Mouse (Mus musculus) neural tube, embryonic 13.5 days (tissue): ENCODE results near the gene Zfp663. TPM values are rescaled to one million over a fixed set of nuclear protein-coding genes. Genes with fewer than 3 reads are reported as not detected.

Experiments
- ATAC-seq: fragments of 200-750 bp; cut with Nextera tagmentation; 2 replicates; pipeline ENCODE4 v1.8.0; 2017; ENCODE audit warnings: low read depth, mild to moderate bottlenecking, moderate TSS enrichment, moderate library complexity
- H3K27ac ChIP-seq: fragments of 300-500 bp; sonication (generic); replicated peaks from 2 replicates; pipeline ENCODE4 v1.5.1; 2015; ENCODE audit warnings: moderate library complexity, mild to moderate bottlenecking, inconsistent platforms
- H3K27me3 ChIP-seq: fragments of 300-500 bp; sonication (generic); 2 replicates; pipeline ENCODE4 v1.6.1; 2015; ENCODE audit warnings: mild to moderate bottlenecking, inconsistent platforms
- H3K36me3 ChIP-seq: fragments of 300-500 bp; sonication (generic); 2 replicates; pipeline ENCODE4 v1.6.1; 2015; ENCODE audit warnings: mild to moderate bottlenecking, inconsistent platforms
- H3K4me1 ChIP-seq: fragments of 300-500 bp; sonication (generic); replicated peaks from 2 replicates; pipeline ENCODE4 v1.6.1; 2015; ENCODE audit warnings: inconsistent platforms
- H3K4me2 ChIP-seq: fragments of 300-500 bp; sonication (generic); 2 replicates; pipeline ENCODE4 v1.6.1; 2015; ENCODE audit warnings: inconsistent platforms, mild to moderate bottlenecking, moderate library complexity
- H3K4me3 ChIP-seq: fragments of 300-500 bp; sonication (generic); 2 replicates; pipeline ENCODE4 v1.5.1; 2015; ENCODE audit warnings: mild to moderate bottlenecking, inconsistent platforms
- H3K9ac ChIP-seq: fragments of 300-500 bp; sonication (generic); 2 replicates; pipeline ENCODE4 v1.6.1; 2015; ENCODE audit warnings: moderate library complexity, mild to moderate bottlenecking, inconsistent platforms
- H3K9me3 ChIP-seq: fragments of 300-500 bp; sonication (generic); 2 replicates; pipeline ENCODE4 v1.6.1; 2016; ENCODE audit warnings: inconsistent platforms
- WGBS: fragments of 180-500 bp; shearing (Covaris S2); methylation state at CpG from one replicate; pipeline ENCODE4 v1.1.7; 2015; 5-methylcytosine and 5-hydroxymethylcytosine counted together
- polyA plus RNA-seq: library from polyadenylated mRNA; unstranded; fragments of >200 nt; fragmentation: Nextera tagmentation; extraction: Ambion mirVana; gene quantifications from 2 replicates; pipeline ENCODE4 v1.2.1, GENCODE M21; 2015

The Zfp663 gene
- polyA plus RNA-seq, 1 experiment from 2014 or later, result 6.9 TPM

- Histone ChIP-seq H3K4me1 (peaks cover 42% of the 10 kb centered on the region), H3K4me3 (peak overlapping the region; percentile 94), H3K4me2 (peak overlapping the region; percentile 98), H3K9me3 (no peaks in the 10 kb centered on the region), H3K36me3 (no peaks in the 10 kb centered on the region), H3K27me3 (peaks cover 18% of the 10 kb centered on the region), H3K9ac (peak overlapping the region; percentile 73), H3K27ac (peak overlapping the region; percentile 94)
- 13% methylated on average over 7 of the region's 7 CpGs for WGBS
- no peak for ATAC-seq
These were observed 41.1 kb downstream of the Zfp663 start for GRCm38 (mm10) chr2:165327386-165327785.

GRCm38 (mm10) chr2:165326304-165327190, 42.0 kb downstream of the Zfp663 start, which contains the start of gene Elmo2:
Elmo2 (minus strand) TSS chr2:165326479.
- H3K4me3 ChIP-seq, result peak within 1 kb of the TSS; percentile 94
- H3K27me3 ChIP-seq, result peaks cover 20% of the 10 kb centered on the region
- peak within 1 kb of the TSS; percentile 96 for H3K9ac ChIP-seq
- H3K4me2 ChIP-seq, result peak within 1 kb of the TSS; percentile 98
- H3K36me3 ChIP-seq, result no peaks in the 10 kb centered on the region
- peak; percentile 95 for ATAC-seq
- under 1% methylated on average over 55 of the region's 55 CpGs for WGBS
- H3K4me1 ChIP-seq, result peaks cover 51% of the 10 kb centered on the region
- H3K27ac ChIP-seq, result peak within 1 kb of the TSS; percentile 94
- no peaks in the 10 kb centered on the region for H3K9me3 ChIP-seq

- H3K9ac ChIP-seq, result peak overlapping the region; percentile 96
- H3K9me3 ChIP-seq, result no peaks in the 10 kb centered on the region
- H3K4me2 ChIP-seq, result peak overlapping the region; percentile 98
- H3K4me1 ChIP-seq, result peaks cover 59% of the 10 kb centered on the region
- no peaks in the 10 kb centered on the region for H3K36me3 ChIP-seq
- H3K27ac ChIP-seq, result peak overlapping the region; percentile 75
- under 1% methylated on average over 30 of the region's 30 CpGs for WGBS
- H3K4me3 ChIP-seq, result peak overlapping the region; percentile 94
- ATAC-seq, result peak; percentile 51
- H3K27me3 ChIP-seq, result peaks cover 24% of the 10 kb centered on the region
These were observed 42.8 kb downstream of the Zfp663 start for GRCm38 (mm10) chr2:165325521-165326303.

GRCm38 (mm10) chr2:165323928-165324327, 44.6 kb downstream of the Zfp663 start:
- peaks cover 74% of the 10 kb centered on the region for H3K4me1 ChIP-seq
- peak overlapping the region; percentile 98 for H3K4me2 ChIP-seq
- H3K4me3 ChIP-seq, result no peak overlapping the region
- H3K9ac ChIP-seq, result peak overlapping the region; percentile 96; the same call in 1 of the 2 replicates
- no peak overlapping the region for H3K27ac ChIP-seq
- no peaks in the 10 kb centered on the region for H3K9me3 ChIP-seq
- peaks cover 26% of the 10 kb centered on the region for H3K27me3 ChIP-seq
- ATAC-seq, result no peak
- no peaks in the 10 kb centered on the region for H3K36me3 ChIP-seq
- 21% methylated on average over 5 of the region's 5 CpGs for WGBS

- no peaks in the 10 kb centered on the region for H3K9me3 ChIP-seq
- peak overlapping the region; percentile 98 for H3K4me2 ChIP-seq
- H3K4me1 ChIP-seq, result peaks cover 79% of the 10 kb centered on the region
- H3K27me3 ChIP-seq, result peaks cover 24% of the 10 kb centered on the region
- H3K9ac ChIP-seq, result no peak overlapping the region; the same call in 1 of the 2 replicates
- WGBS, result 29% methylated on average over 5 of the region's 5 CpGs
- H3K36me3 ChIP-seq, result no peaks in the 10 kb centered on the region
- H3K27ac ChIP-seq, result no peak overlapping the region
- H3K4me3 ChIP-seq, result no peak overlapping the region
- no peak for ATAC-seq
These were observed 45.0 kb downstream of the Zfp663 start for GRCm38 (mm10) chr2:165323484-165323883.

GRCm38 (mm10) chr2:165321981-165322735, 46.4 kb downstream of the Zfp663 start:
- 89% methylated on average over 22 of the region's 22 CpGs for WGBS
- Histone ChIP-seq H3K36me3 (no peaks in the 10 kb centered on the region), H3K27me3 (peaks cover 24% of the 10 kb centered on the region), H3K4me2 (no peak overlapping the region), H3K4me3 (no peak overlapping the region), H3K4me1 (peaks cover 81% of the 10 kb centered on the region), H3K27ac (peak overlapping the region; percentile 62; the same call in 1 of the 2 replicates), H3K9ac (no peak overlapping the region), H3K9me3 (no peaks in the 10 kb centered on the region)
- no peak for ATAC-seq

GRCm38 (mm10) chr2:165321381-165321888, 47.1 kb downstream of the Zfp663 start:
- H3K4me2 ChIP-seq, result peak overlapping the region; percentile 14; the same call in 1 of the 2 replicates
- H3K36me3 ChIP-seq, result no peaks in the 10 kb centered on the region
- H3K9me3 ChIP-seq, result no peaks in the 10 kb centered on the region
- peak overlapping the region; percentile 62 for H3K27ac ChIP-seq
- 58% methylated on average over 8 of the region's 8 CpGs for WGBS
- no peak overlapping the region for H3K4me3 ChIP-seq
- peaks cover 24% of the 10 kb centered on the region for H3K27me3 ChIP-seq
- no peak overlapping the region for H3K9ac ChIP-seq
- peaks cover 85% of the 10 kb centered on the region for H3K4me1 ChIP-seq
- ATAC-seq, result no peak

- peaks cover 5% of the 10 kb centered on the region for H3K36me3 ChIP-seq
- ATAC-seq, result no peak
- H3K4me1 ChIP-seq, result peaks cover 90% of the 10 kb centered on the region
- no peak overlapping the region for H3K4me2 ChIP-seq
- H3K27me3 ChIP-seq, result peaks cover 25% of the 10 kb centered on the region
- H3K9me3 ChIP-seq, result no peaks in the 10 kb centered on the region
- no peak overlapping the region for H3K4me3 ChIP-seq
- H3K9ac ChIP-seq, result no peak overlapping the region
- 77% methylated on average over 12 of the region's 12 CpGs for WGBS
- peak overlapping the region; percentile 62 for H3K27ac ChIP-seq
These were observed 47.9 kb downstream of the Zfp663 start for GRCm38 (mm10) chr2:165320531-165321150.

- WGBS, result 60% methylated on average over 4 of the region's 4 CpGs
- no peak overlapping the region for H3K4me3 ChIP-seq
- H3K9me3 ChIP-seq, result no peaks in the 10 kb centered on the region
- H3K36me3 ChIP-seq, result peaks cover 17% of the 10 kb centered on the region
- peaks cover 32% of the 10 kb centered on the region for H3K27me3 ChIP-seq
- H3K4me2 ChIP-seq, result no peak overlapping the region
- peaks cover 85% of the 10 kb centered on the region for H3K4me1 ChIP-seq
- H3K27ac ChIP-seq, result peak overlapping the region; percentile 46; the same call in 1 of the 2 replicates
- H3K9ac ChIP-seq, result no peak overlapping the region
- ATAC-seq, result no peak
These were observed 49.0 kb downstream of the Zfp663 start for GRCm38 (mm10) chr2:165319503-165319902.

GRCm38 (mm10) chr2:165318941-165319340, 49.6 kb downstream of the Zfp663 start:
- Histone ChIP-seq H3K9ac (no peak overlapping the region), H3K27me3 (peaks cover 33% of the 10 kb centered on the region), H3K4me3 (no peak overlapping the region), H3K4me2 (no peak overlapping the region), H3K27ac (peak overlapping the region; percentile 24; the same call in 1 of the 2 replicates), H3K36me3 (peaks cover 22% of the 10 kb centered on the region), H3K9me3 (no peaks in the 10 kb centered on the region), H3K4me1 (peaks cover 79% of the 10 kb centered on the region)
- WGBS, result 84% methylated on average over 7 of the region's 7 CpGs
- ATAC-seq, result no peak
